In the genomic region with DNA sequence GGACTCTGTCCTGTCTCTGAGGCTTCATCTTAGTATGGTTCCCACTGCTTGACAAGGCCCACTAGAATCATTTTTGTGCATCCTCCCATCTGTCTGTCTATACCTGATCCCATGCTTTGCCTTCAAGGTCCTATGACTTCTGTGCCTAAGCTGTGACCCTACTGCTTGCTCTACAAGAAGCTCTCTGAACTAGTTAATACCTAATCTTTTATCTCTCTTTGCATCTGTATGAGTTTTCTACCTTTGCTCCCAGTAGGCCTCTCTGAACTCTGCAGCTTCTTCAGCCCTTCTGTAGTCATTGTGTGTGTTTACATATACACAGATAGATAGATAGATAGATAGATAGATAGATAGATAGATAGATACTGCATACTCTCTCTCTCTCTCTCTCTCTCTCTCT, we compare ENCODE assay signal across 22 mouse cellular contexts.
DNase-seq lines count a peak whose midpoint lies in the region; ATAC-seq and TF ChIP-seq lines count a peak whose summit lies in the region.
"Had no signal": no experiment of that assay in that cellular context is flagged by ENCODE, and none has a peak within 500 bp of the region (broad histone marks: within the 10 kb centered on the region; RNA-seq: fewer than 3 reads in every experiment).

No protein-coding gene starts in this region.

- no peak for DNase-seq in liver
- no peak for DNase-seq in liver, postnatal 0 days
- no peak for DNase-seq in cerebellum, adult 18-20 months
- DNase-seq: adrenal gland, adult 2 months; adrenal gland, postnatal 14 days; cerebellum, adult 11 months; cerebellum, adult 8-10 months; cerebellum, postnatal 10 days; cerebellum, postnatal 36 days; embryo, embryonic 11 days; gastrocnemius, postnatal 36 days had no signal

- no peak for TF ChIP-seq EP300 in liver, postnatal 0 days (IDR thresholded peaks at IDR 0.05; ENCODE audit: low read depth)

- no peak for TF ChIP-seq CTCF in intestine, postnatal 0 days (IDR thresholded peaks at IDR 0.05; ENCODE audit: low read depth)
- TF ChIP-seq CTCF in liver, postnatal 0 days (IDR thresholded peaks at IDR 0.05; ENCODE audit: low read depth): no peak

- no peak overlapping the region for H3K4me2 ChIP-seq in liver, embryonic 12.5 days
- no peak overlapping the region for H3K4me2 ChIP-seq in intestine, postnatal 0 days (replicated peaks; ENCODE audit: low read depth)
- no peak overlapping the region for H3K4me2 ChIP-seq in liver, postnatal 0 days (ENCODE audit: low read depth, low read length)
- H3K4me2 ChIP-seq in hindbrain, embryonic 12.5 days (replicated peaks): no peak overlapping the region
- H3K4me2 ChIP-seq: embryonic facial prominence, embryonic 13.5 days; forebrain, embryonic 12.5 days; forebrain, embryonic 15.5 days; heart, embryonic 11.5 days; hindbrain, embryonic 15.5 days had no signal

- H3K27me3 ChIP-seq in liver, embryonic 12.5 days (replicated peaks): no peaks in the 10 kb centered on the region; the same call in 1 of the 2 replicates
- no peaks in the 10 kb centered on the region for H3K27me3 ChIP-seq in intestine, postnatal 0 days (replicated peaks; ENCODE audit: control insufficient read depth, insufficient read depth, low read length)
- H3K27me3 ChIP-seq in liver, postnatal 0 days (ENCODE audit: insufficient read depth, low read length): no peaks in the 10 kb centered on the region
- no peaks in the 10 kb centered on the region for H3K27me3 ChIP-seq in hindbrain, embryonic 12.5 days
- H3K27me3 ChIP-seq: embryonic facial prominence, embryonic 13.5 days; forebrain, embryonic 12.5 days; forebrain, embryonic 15.5 days; hindbrain, embryonic 15.5 days had no signal

- H3K9ac ChIP-seq in liver, embryonic 12.5 days: no peak overlapping the region
- no peak overlapping the region for H3K9ac ChIP-seq in intestine, postnatal 0 days (ENCODE audit: low read depth, low read length)
- H3K9ac ChIP-seq in liver, postnatal 0 days (replicated peaks): no peak overlapping the region
- H3K9ac ChIP-seq in hindbrain, embryonic 12.5 days: no peak overlapping the region
- H3K9ac ChIP-seq: embryonic facial prominence, embryonic 13.5 days; forebrain, embryonic 12.5 days; forebrain, embryonic 15.5 days; hindbrain, embryonic 15.5 days had no signal

- H3K36me3 ChIP-seq in liver, embryonic 12.5 days: no peaks in the 10 kb centered on the region
- no peaks in the 10 kb centered on the region for H3K36me3 ChIP-seq in intestine, postnatal 0 days (ENCODE audit: control insufficient read depth, insufficient read depth)
- no peaks in the 10 kb centered on the region for H3K36me3 ChIP-seq in liver, postnatal 0 days (replicated peaks; ENCODE audit: insufficient read depth, low read length)
- H3K36me3 ChIP-seq in hindbrain, embryonic 12.5 days: no peaks in the 10 kb centered on the region
- H3K36me3 ChIP-seq: embryonic facial prominence, embryonic 10.5 days; embryonic facial prominence, embryonic 13.5 days; forebrain, embryonic 12.5 days; forebrain, embryonic 15.5 days; hindbrain, embryonic 15.5 days had no signal

- H3K4me1 ChIP-seq in liver, embryonic 12.5 days: no peaks in the 10 kb centered on the region
- H3K4me1 ChIP-seq in intestine, postnatal 0 days (replicated peaks; ENCODE audit: control insufficient read depth, insufficient read depth, low read length): no peaks in the 10 kb centered on the region
- H3K4me1 ChIP-seq in liver, postnatal 0 days (ENCODE audit: insufficient read depth): peaks cover 3% of the 10 kb centered on the region; the same call in 1 of the 2 replicates
- H3K4me1 ChIP-seq in hindbrain, embryonic 12.5 days: no peaks in the 10 kb centered on the region
- H3K4me1 ChIP-seq: forebrain, embryonic 12.5 days had no signal

- H3K27ac ChIP-seq in liver, embryonic 12.5 days: no peak overlapping the region
- no peak overlapping the region for H3K27ac ChIP-seq in intestine, postnatal 0 days (ENCODE audit: low read depth, low read length)
- H3K27ac ChIP-seq in liver, postnatal 0 days (ENCODE audit: low read depth): no peak overlapping the region
- H3K27ac ChIP-seq in hindbrain, embryonic 12.5 days: no peak overlapping the region
- H3K27ac ChIP-seq: embryonic facial prominence, embryonic 10.5 days; embryonic facial prominence, embryonic 13.5 days; forebrain, embryonic 12.5 days; forebrain, embryonic 15.5 days; hindbrain, embryonic 15.5 days had no signal

- ATAC-seq in liver, embryonic 12.5 days: peak; percentile 40; the same call in 1 of the 2 replicates
- ATAC-seq in intestine, postnatal 0 days: peak; percentile 26; the same call in 1 of the 2 replicates
- ATAC-seq in liver, postnatal 0 days: peak; percentile 33; the same call in 1 of the 2 replicates
- no peak for ATAC-seq in hindbrain, embryonic 12.5 days (ENCODE audit: low FRiP score)
- ATAC-seq: CD4-positive, CD25-positive, alpha-beta regulatory T cell, adult 4 months; forebrain, embryonic 15.5 days had no signal

- H3K9me3 ChIP-seq in liver, embryonic 12.5 days (replicated peaks): no peaks in the 10 kb centered on the region
- no peaks in the 10 kb centered on the region for H3K9me3 ChIP-seq in intestine, postnatal 0 days (ENCODE audit: control insufficient read depth)
- no peaks in the 10 kb centered on the region for H3K9me3 ChIP-seq in liver, postnatal 0 days (ENCODE audit: low read length)
- H3K9me3 ChIP-seq in hindbrain, embryonic 12.5 days (replicated peaks): no peaks in the 10 kb centered on the region
- H3K9me3 ChIP-seq: embryonic facial prominence, embryonic 10.5 days; embryonic facial prominence, embryonic 13.5 days; forebrain, embryonic 12.5 days; forebrain, embryonic 15.5 days; hindbrain, embryonic 15.5 days had no signal

- no peak overlapping the region for H3K4me3 ChIP-seq in liver, embryonic 12.5 days
- H3K4me3 ChIP-seq in intestine, postnatal 0 days (ENCODE audit: low read depth, low read length): no peak overlapping the region
- H3K4me3 ChIP-seq in liver, postnatal 0 days (ENCODE audit: low read depth, low read length): no peak overlapping the region
- no peak overlapping the region for H3K4me3 ChIP-seq in hindbrain, embryonic 12.5 days
- H3K4me3 ChIP-seq: embryonic facial prominence, embryonic 10.5 days; embryonic facial prominence, embryonic 13.5 days; erythroblast, embryonic 14.5 days; forebrain, embryonic 12.5 days; forebrain, embryonic 15.5 days; hindbrain, embryonic 15.5 days had no signal
